Mouse (Mus musculus) E14TG2a.4 (cell line): ENCODE results near the gene Tcf25.

Source experiments
- CTCF ChIP-seq: conservative IDR thresholded peaks from 2 replicates; pipeline ENCODE4 v1.5.1; 2014; ENCODE audit warnings: low read length
- NANOG ChIP-seq: IDR thresholded peaks from 2 replicates; pipeline ENCODE4 v1.6.1; 2014; ENCODE audit warnings: borderline replicate concordance, low read length, mixed read lengths
- POU5F1 ChIP-seq: IDR thresholded peaks from 2 replicates; pipeline ENCODE4 v1.6.1; 2014; ENCODE audit warnings: low read length, borderline replicate concordance

DNA sequence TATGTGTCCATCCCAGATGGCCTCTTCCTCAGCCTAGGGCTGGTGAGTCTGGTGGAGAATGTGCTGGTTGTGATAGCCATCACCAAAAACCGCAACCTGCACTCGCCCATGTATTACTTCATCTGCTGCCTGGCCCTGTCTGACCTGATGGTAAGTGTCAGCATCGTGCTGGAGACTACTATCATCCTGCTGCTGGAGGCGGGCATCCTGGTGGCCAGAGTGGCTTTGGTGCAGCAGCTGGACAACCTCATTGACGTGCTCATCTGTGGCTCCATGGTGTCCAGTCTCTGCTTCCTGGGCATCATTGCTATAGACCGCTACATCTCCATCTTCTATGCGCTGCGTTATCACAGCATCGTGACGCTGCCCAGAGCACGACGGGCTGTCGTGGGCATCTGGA, 34.1 kb downstream of the Tcf25 start:
- no peak for TF ChIP-seq CTCF
- no peak for TF ChIP-seq NANOG
- no peak for TF ChIP-seq POU5F1
